Mouse (Mus musculus) adipocyte (in vitro differentiated cells): ENCODE measurements around the gene Cebpa.

ENCODE experiments used
- DNase-seq: peaks from one replicate; pipeline ENCODE4 v3.0.0-alpha.2; 2016; ENCODE audit warnings: low spot score

The Cebpa gene

GRCm38 (mm10) chr7:35146269-35146668 is 27.2 kb downstream of the Cebpa start:
- no peak for DNase-seq

- no peak for DNase-seq
These were observed 30.7 kb downstream of the Cebpa start for GRCm38 (mm10) chr7:35149616-35150433.

GRCm38 (mm10) chr7:35150860-35151259 is 31.8 kb downstream of the Cebpa start:
- no peak for DNase-seq

- no peak for DNase-seq
These were observed 35.4 kb downstream of the Cebpa start for GRCm38 (mm10) chr7:35154449-35154848.

GRCm38 (mm10) chr7:35156561-35157477 is 37.7 kb downstream of the Cebpa start:
- peak; percentile 77 for DNase-seq

GRCm38 (mm10) chr7:35157512-35157911 is 38.4 kb downstream of the Cebpa start:
- DNase-seq, result peak; percentile 50

- no peak for DNase-seq
These were observed 43.4 kb downstream of the Cebpa start for GRCm38 (mm10) chr7:35162443-35162842.

GRCm38 (mm10) chr7:35163600-35163999 is 44.5 kb downstream of the Cebpa start:
- peak; percentile 28 for DNase-seq

GRCm38 (mm10) chr7:35164131-35164530 is 45.0 kb downstream of the Cebpa start:
- no peak for DNase-seq

GRCm38 (mm10) chr7:35166988-35167387 is 47.9 kb downstream of the Cebpa start:
- no peak for DNase-seq

- DNase-seq, result no peak
These were observed 48.8 kb downstream of the Cebpa start for GRCm38 (mm10) chr7:35167925-35168324.

GRCm38 (mm10) chr7:35169341-35169740 is 50.2 kb downstream of the Cebpa start:
- peak; percentile 98 for DNase-seq
